Mouse (Mus musculus): ENCODE results near the gene Map3k14. TPM values are rescaled to one million over a fixed set of nuclear protein-coding genes. Genes with fewer than 3 reads are reported as not detected.
A peak's percentile ranks its signal among the peaks of the same experiment; 100 is the strongest.

Map3k14 gene
- polyA plus RNA-seq, 1 experiment, result 49.6 TPM

GRCm38 (mm10) chr11:103192956-103193824, 74.1 kb downstream of the Map3k14 start:
- H3K4me1 ChIP-seq (ENCODE audit: control insufficient read depth, insufficient read depth, insufficient read length), result no peaks in the 10 kb centered on the region
- WGBS, result 86% methylated on average over 44 of the region's 44 CpGs
- no peaks in the 10 kb centered on the region for H3K27me3 ChIP-seq (ENCODE audit: control insufficient read depth, insufficient read depth, low read length)
- no peak for DNase-seq (ENCODE audit: low read depth in 1 of 2, low spot score in 2 of 2)
- no peak overlapping the region for H3K27ac ChIP-seq (ENCODE audit: insufficient read depth, low read length)
- no peak overlapping the region for H3K4me3 ChIP-seq (ENCODE audit: extremely low read depth, insufficient read depth, insufficient read length)
- no peak for TF ChIP-seq POLR2A (IDR thresholded peaks at IDR 0.05; ENCODE audit: low read depth, low read length)
- TF ChIP-seq CTCF (IDR thresholded peaks at IDR 0.05; ENCODE audit: extremely low read depth, insufficient read depth, insufficient read length, insufficient replicate concordance), result no peak
- peaks cover 86% of the 10 kb centered on the region for H3K36me3 ChIP-seq (ENCODE audit: control insufficient read depth, insufficient read depth, low read length)

GRCm38 (mm10) chr11:103192230-103192955, 74.9 kb downstream of the Map3k14 start:
- Histone ChIP-seq H3K4me3 (ENCODE audit: extremely low read depth, insufficient read depth, insufficient read length) (no peak overlapping the region), H3K4me1 (ENCODE audit: control insufficient read depth, insufficient read depth, insufficient read length) (no peaks in the 10 kb centered on the region), H3K27me3 (ENCODE audit: control insufficient read depth, insufficient read depth, low read length) (no peaks in the 10 kb centered on the region), H3K36me3 (ENCODE audit: control insufficient read depth, insufficient read depth, low read length) (peaks cover 84% of the 10 kb centered on the region), H3K27ac (ENCODE audit: insufficient read depth, low read length) (no peak overlapping the region)
- WGBS, result 93% methylated on average over 28 of the region's 28 CpGs
- no peak for TF ChIP-seq POLR2A (IDR thresholded peaks at IDR 0.05; ENCODE audit: low read depth, low read length)
- no peak for TF ChIP-seq CTCF (IDR thresholded peaks at IDR 0.05; ENCODE audit: extremely low read depth, insufficient read depth, insufficient read length, insufficient replicate concordance)
- no peak for DNase-seq (ENCODE audit: low read depth in 1 of 2, low spot score in 2 of 2)

GRCm38 (mm10) chr11:103184891-103185290, 82.4 kb downstream of the Map3k14 start:
- H3K4me1 ChIP-seq (ENCODE audit: control insufficient read depth, insufficient read depth, insufficient read length), result no peaks in the 10 kb centered on the region
- peaks cover 56% of the 10 kb centered on the region for H3K36me3 ChIP-seq (ENCODE audit: control insufficient read depth, insufficient read depth, low read length)
- TF ChIP-seq CTCF (IDR thresholded peaks at IDR 0.05; ENCODE audit: extremely low read depth, insufficient read depth, insufficient read length, insufficient replicate concordance) (peak; percentile 49; the same call in 1 of the 2 replicates), POLR2A (IDR thresholded peaks at IDR 0.05; ENCODE audit: low read depth, low read length) (no peak)
- H3K4me3 ChIP-seq (ENCODE audit: extremely low read depth, insufficient read depth, insufficient read length), result no peak overlapping the region
- DNase-seq (ENCODE audit: low read depth in 1 of 2, low spot score in 2 of 2), result peak; percentile 42 to 59
- 68% methylated on average over 2 of the region's 2 CpGs for WGBS
- H3K27ac ChIP-seq (ENCODE audit: insufficient read depth, low read length), result no peak overlapping the region
- no peaks in the 10 kb centered on the region for H3K27me3 ChIP-seq (ENCODE audit: control insufficient read depth, insufficient read depth, low read length)

GRCm38 (mm10) chr11:103181911-103182310, 85.4 kb downstream of the Map3k14 start:
- Histone ChIP-seq H3K27me3 (ENCODE audit: control insufficient read depth, insufficient read depth, low read length) (no peaks in the 10 kb centered on the region), H3K4me1 (ENCODE audit: control insufficient read depth, insufficient read depth, insufficient read length) (peaks cover 14% of the 10 kb centered on the region), H3K36me3 (ENCODE audit: control insufficient read depth, insufficient read depth, low read length) (peaks cover 45% of the 10 kb centered on the region), H3K4me3 (ENCODE audit: extremely low read depth, insufficient read depth, insufficient read length) (no peak overlapping the region), H3K27ac (ENCODE audit: insufficient read depth, low read length) (no peak overlapping the region)
- DNase-seq (ENCODE audit: low read depth in 1 of 2, low spot score in 2 of 2), result no peak
- TF ChIP-seq CTCF (IDR thresholded peaks at IDR 0.05; ENCODE audit: extremely low read depth, insufficient read depth, insufficient read length, insufficient replicate concordance) (no peak), POLR2A (IDR thresholded peaks at IDR 0.05; ENCODE audit: low read depth, low read length) (no peak)
- WGBS, result 88% methylated on average over 3 of the region's 3 CpGs

GRCm38 (mm10) chr11:103181349-103181748, 85.9 kb downstream of the Map3k14 start:
- 87% methylated on average over 9 of the region's 9 CpGs for WGBS

GRCm38 (mm10) chr11:103180426-103180825, 86.8 kb downstream of the Map3k14 start:
- TF ChIP-seq CTCF (IDR thresholded peaks at IDR 0.05; ENCODE audit: extremely low read depth, insufficient read depth, insufficient read length, insufficient replicate concordance), result no peak
- no peak for TF ChIP-seq POLR2A (IDR thresholded peaks at IDR 0.05; ENCODE audit: low read depth, low read length)
- peaks cover 22% of the 10 kb centered on the region for H3K4me1 ChIP-seq (ENCODE audit: control insufficient read depth, insufficient read depth, insufficient read length)
- H3K36me3 ChIP-seq (ENCODE audit: control insufficient read depth, insufficient read depth, low read length), result peaks cover 34% of the 10 kb centered on the region
- no peak for DNase-seq (ENCODE audit: low read depth in 1 of 2, low spot score in 2 of 2)
- no peak overlapping the region for H3K4me3 ChIP-seq (ENCODE audit: extremely low read depth, insufficient read depth, insufficient read length)
- no peak overlapping the region for H3K27ac ChIP-seq (ENCODE audit: insufficient read depth, low read length)
- H3K27me3 ChIP-seq (ENCODE audit: control insufficient read depth, insufficient read depth, low read length), result no peaks in the 10 kb centered on the region
- WGBS, result 85% methylated on average over 1 of the region's 1 CpGs

More at GRCm38 (mm10) chr11:103181349-103181748, 85.9 kb downstream of the Map3k14 start:
- H3K27me3 ChIP-seq (ENCODE audit: control insufficient read depth, insufficient read depth, low read length), result no peaks in the 10 kb centered on the region
- H3K4me1 ChIP-seq (ENCODE audit: control insufficient read depth, insufficient read depth, insufficient read length), result peaks cover 19% of the 10 kb centered on the region
- TF ChIP-seq POLR2A (IDR thresholded peaks at IDR 0.05; ENCODE audit: low read depth, low read length) (no peak), CTCF (IDR thresholded peaks at IDR 0.05; ENCODE audit: extremely low read depth, insufficient read depth, insufficient read length, insufficient replicate concordance) (no peak)
- no peak overlapping the region for H3K27ac ChIP-seq (ENCODE audit: insufficient read depth, low read length)
- no peak for DNase-seq (ENCODE audit: low read depth in 1 of 2, low spot score in 2 of 2)
- peaks cover 41% of the 10 kb centered on the region for H3K36me3 ChIP-seq (ENCODE audit: control insufficient read depth, insufficient read depth, low read length)
- no peak overlapping the region for H3K4me3 ChIP-seq (ENCODE audit: extremely low read depth, insufficient read depth, insufficient read length)

Measured in spleen, adult 2 months (tissue).